Mouse (Mus musculus) liver, embryonic 14.5 days (tissue): ENCODE data around the gene Bves.

Experiments used
- CTCF ChIP-seq: IDR thresholded peaks from 2 replicates; pipeline ENCODE4 v1.5.1; 2016; ENCODE audit warnings: antibody characterized with exemption, low read depth, control low read depth
- EP300 ChIP-seq: IDR thresholded peaks from 2 replicates; pipeline ENCODE4 v1.6.1; 2016; ENCODE audit warnings: antibody characterized with exemption, low read depth

GRCm38 (mm10) chr10:45398211-45398610 is 62.6 kb downstream of the Bves start:
- no peak for TF ChIP-seq CTCF
- TF ChIP-seq EP300, result no peak
